9 mouse cellular contexts compared by ENCODE assay signal in the genomic region with DNA sequence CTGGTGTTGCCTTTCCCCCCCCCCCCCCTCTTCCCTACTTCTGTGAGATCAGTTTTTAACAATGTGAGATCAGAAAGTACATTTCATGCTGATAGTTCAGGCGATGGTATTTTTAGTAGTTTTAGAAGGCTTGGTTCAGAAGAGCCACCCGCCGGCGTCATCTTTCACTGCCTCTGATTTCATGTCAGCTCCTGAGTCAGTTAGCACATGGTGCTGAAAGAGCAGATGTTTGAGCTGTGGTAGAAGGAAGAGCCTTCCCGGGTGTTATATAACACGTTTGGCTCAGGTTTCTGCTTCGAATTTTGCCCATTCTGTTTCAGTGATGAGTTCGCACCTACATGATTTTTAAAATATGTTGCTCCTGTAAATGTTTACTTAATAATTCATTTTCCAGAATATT.
DNase-seq lines count a peak whose midpoint lies in the region; ATAC-seq and TF ChIP-seq lines count a peak whose summit lies in the region.
"Had no signal": no experiment of that assay in that cellular context is flagged by ENCODE, and none has a peak within 500 bp of the region (broad histone marks: within the 10 kb centered on the region; RNA-seq: fewer than 3 reads in every experiment).

No protein-coding gene starts in this region.

- no peak for TF ChIP-seq CTCF in olfactory bulb, adult 2 months (IDR thresholded peaks at IDR 0.05; ENCODE audit: insufficient read depth, low read depth, low read length)

- no peak overlapping the region for H3K9ac ChIP-seq in liver, embryonic 12.5 days
- H3K9ac ChIP-seq: liver, embryonic 13.5 days had no signal

- TF ChIP-seq POLR2A in olfactory bulb, adult 2 months (IDR thresholded peaks at IDR 0.05; ENCODE audit: insufficient read depth, low read depth, low read length), result no peak

- no peak for ATAC-seq in CD4-positive, CD25-positive, alpha-beta regulatory T cell, adult 4 months
- ATAC-seq in liver, embryonic 12.5 days, result no peak
- peak; percentile 25 to 40; a peak in 3 of 4 replicates for ATAC-seq in hematopoietic stem cell, adult 5-6 weeks (replicated peaks in 1 of 2; ENCODE audit: insufficient read depth in 1 of 2, low FRiP score in 2 of 2, low TSS enrichment in 1 of 2, low read depth in 1 of 2, poor library complexity in 2 of 2, severe bottlenecking in 2 of 2)
- no peak for ATAC-seq in monocyte, adult 5-6 weeks (replicated peaks; ENCODE audit: insufficient number of reproducible peaks, low FRiP score, low TSS enrichment, poor library complexity, severe bottlenecking)

- H3K4me2 ChIP-seq in liver, embryonic 12.5 days, result no peak overlapping the region
- H3K4me2 ChIP-seq: liver, embryonic 13.5 days had no signal

- H3K27me3 ChIP-seq in liver, embryonic 12.5 days (replicated peaks), result no peaks in the 10 kb centered on the region
- H3K27me3 ChIP-seq: liver, embryonic 13.5 days had no signal

- peak; percentile 32 for DNase-seq in CD4-positive, CD25-positive, alpha-beta regulatory T cell, adult 2 months (ENCODE audit: low read depth, low spot score)
- no peak for DNase-seq in liver
- DNase-seq in adrenal gland, postnatal 25 days, result no peak
- DNase-seq: liver, embryonic 13.5 days had no signal

- 0 out of 2 replicates have a peak overlapping the region, but pooled peaks have one; percentile 17 for H3K27ac ChIP-seq in liver, embryonic 12.5 days
- H3K27ac ChIP-seq in olfactory bulb, adult 2 months (ENCODE audit: insufficient read depth, low read depth, low read length), result 0 out of 2 replicates have a peak overlapping the region, but pooled peaks have one; percentile 8

- H3K4me1 ChIP-seq in liver, embryonic 12.5 days, result peaks cover 24% of the 10 kb centered on the region
- H3K4me1 ChIP-seq in olfactory bulb, adult 2 months (ENCODE audit: control insufficient read depth, insufficient read depth, low read length), result peaks cover 8% of the 10 kb centered on the region; the same call in 1 of the 2 replicates

- WGBS in liver, embryonic 12.5 days (ENCODE audit: insufficient replicate concordance), result 20% methylated on average over 8 of the region's 8 CpGs
- 38% methylated on average over 8 of the region's 8 CpGs for WGBS in olfactory bulb, adult 2 months

- H3K9me3 ChIP-seq in liver, embryonic 12.5 days (replicated peaks), result no peaks in the 10 kb centered on the region
- H3K9me3 ChIP-seq: liver, embryonic 13.5 days had no signal

- no peaks in the 10 kb centered on the region for H3K36me3 ChIP-seq in liver, embryonic 12.5 days
- H3K36me3 ChIP-seq: liver, embryonic 13.5 days had no signal

- no peak overlapping the region for H3K4me3 ChIP-seq in liver, embryonic 12.5 days
- H3K4me3 ChIP-seq in olfactory bulb, adult 2 months (ENCODE audit: insufficient read depth, low read depth, low read length), result no peak overlapping the region
- H3K4me3 ChIP-seq: liver, embryonic 13.5 days had no signal

Comparison
In these comparisons a context has a peak if more than half of its experiments do, and no peak if none do; other contexts are left out.
1. ATAC-seq: peak in hematopoietic stem cell, adult 5-6 weeks (2 of 2); none in CD4-positive, CD25-positive, alpha-beta regulatory T cell, adult 4 months (single experiment), liver, embryonic 12.5 days (single experiment) and monocyte, adult 5-6 weeks (single experiment).